Mouse (Mus musculus) frontal cortex, adult (tissue): Measurements from ENCODE around the gene Slit1.
A peak's percentile ranks its signal among the peaks of the same experiment; 100 is the strongest.

Source experiments
- ATAC-seq: cut with Nextera tagmentation; 2 replicates; pipeline ENCODE4 v1.9.2; 2017; ENCODE audit warnings: mild to moderate bottlenecking, moderate library complexity, mixed read lengths; ENCODE audit not compliant: low TSS enrichment

Gene Slit1

DNA sequence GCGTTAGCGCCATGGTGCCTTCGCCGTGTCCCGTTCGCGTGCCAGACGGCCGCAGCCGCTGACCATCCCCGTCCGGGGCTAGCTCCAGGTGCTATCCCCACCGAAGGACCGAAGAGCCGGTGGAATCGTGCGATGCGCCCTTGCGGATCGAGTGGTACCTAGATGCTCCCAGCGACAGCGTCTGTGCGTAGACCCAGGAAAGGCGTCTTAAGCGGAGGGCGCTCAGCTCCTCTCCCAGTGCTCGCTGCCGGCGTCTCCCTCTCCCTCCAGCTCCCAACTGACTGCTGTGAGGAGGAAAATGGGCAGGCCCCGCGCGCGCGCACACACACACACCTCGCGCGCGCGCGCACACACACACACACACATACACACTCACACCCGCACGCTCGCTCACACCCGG lies at the start of gene Slit1:
Slit1 (minus strand) TSS at position 270 of the 400 bp plus-strand sequence.
- ATAC-seq: peak; percentile 83

DNA sequence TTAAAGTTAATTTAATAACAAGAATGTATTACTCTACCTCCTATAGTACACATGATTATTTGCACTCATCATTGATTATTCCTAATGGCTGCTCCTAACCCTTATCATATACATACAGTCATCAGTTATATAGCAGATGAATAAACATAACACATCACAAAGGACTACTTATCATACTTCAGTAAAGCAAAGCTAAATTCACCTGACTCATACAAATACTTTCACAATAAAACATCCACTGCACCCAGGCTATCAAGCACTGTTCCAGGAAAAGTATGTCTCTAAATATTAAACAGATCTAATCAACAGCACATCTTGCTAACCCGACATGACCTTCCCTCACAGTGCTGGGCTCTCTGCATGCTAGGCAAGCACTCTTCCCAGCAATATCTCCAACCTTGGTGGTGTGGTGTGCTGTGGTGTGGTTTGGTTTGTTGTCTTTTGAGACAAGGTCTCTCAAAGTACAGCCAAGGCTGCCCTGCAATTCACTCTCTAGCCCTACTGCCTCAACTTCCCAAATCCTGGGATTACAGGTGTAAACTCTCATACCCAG lies 49.5 kb upstream of the Slit1 start:
- no peak for ATAC-seq

DNA sequence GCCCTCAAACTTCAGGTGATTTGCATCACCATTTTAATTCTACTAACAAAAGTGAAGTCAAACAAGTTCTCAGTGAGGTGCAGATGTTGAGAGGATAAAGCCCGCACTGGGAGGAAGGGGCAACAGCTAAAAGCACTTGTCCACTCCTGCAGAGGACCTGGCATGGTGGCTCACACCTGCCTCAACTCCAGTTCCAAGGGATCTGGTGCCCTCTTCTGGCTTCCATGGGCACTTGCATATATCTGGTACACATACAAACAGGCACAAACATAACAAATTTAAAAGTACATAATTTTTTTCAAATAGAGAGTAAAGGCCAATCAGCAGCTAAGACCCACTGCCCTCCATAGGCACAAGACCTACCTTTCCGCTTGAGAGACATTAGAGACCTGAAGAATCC lies 47.9 kb upstream of the Slit1 start:
- no peak for ATAC-seq

DNA sequence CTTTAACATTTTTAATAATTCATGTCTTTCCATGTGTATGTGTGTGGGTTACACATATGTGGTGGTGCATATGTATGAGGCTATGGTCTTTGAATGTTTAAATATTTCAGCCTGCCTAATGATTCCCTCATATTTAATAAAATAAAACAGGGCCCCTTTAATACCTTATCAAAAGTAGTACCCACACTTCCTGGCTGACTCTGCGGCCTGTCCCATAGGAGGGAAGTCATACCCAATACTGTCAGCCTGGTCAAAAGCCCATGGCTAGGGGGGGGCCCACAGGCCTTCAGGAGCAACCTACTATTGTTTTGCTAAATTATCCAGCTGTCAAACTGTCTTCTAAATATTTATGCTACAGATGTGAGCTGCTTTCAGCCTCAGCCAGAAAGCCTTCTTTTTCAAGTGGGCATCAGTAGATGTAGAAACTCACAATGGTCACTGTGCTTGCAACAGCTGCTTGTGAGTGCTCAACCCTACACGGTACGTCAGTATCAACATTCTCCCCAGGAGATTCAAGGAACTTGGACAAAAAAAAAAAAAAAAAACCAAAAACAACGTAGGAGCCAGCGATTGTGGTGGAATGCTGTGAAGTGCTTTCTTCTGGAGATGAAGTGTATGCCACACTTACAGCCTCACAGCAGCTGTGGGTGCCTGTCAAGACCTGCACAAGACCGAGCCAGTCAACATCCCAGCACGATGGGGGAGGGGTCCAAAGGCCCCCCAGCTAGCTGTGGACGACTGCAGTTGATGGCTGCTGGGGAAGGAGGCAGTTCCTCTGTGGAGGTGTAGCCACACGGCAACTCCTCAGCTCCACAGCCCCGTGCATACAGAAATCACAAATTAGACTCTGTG lies 45.9 kb upstream of the Slit1 start:
- no peak for ATAC-seq

DNA sequence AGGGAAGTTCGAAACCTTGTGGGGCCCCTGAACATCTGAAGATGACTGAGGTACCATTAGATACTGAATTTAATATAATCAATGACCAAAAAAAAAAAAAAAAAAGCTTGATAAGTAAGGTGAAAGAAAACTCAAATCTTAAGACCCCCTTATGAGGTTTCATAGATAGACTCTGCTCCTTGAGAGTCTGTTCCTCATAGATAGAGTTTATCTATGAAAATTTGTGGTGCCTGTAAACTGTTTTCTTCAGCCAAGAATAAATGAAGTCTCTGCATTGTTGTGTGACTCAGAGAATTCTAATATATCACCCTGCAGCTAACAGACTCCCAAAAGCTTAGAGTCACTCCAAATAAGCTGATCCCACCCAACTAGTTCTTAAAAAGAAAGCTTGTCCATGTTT lies 43.4 kb upstream of the Slit1 start:
- ATAC-seq: no peak

DNA sequence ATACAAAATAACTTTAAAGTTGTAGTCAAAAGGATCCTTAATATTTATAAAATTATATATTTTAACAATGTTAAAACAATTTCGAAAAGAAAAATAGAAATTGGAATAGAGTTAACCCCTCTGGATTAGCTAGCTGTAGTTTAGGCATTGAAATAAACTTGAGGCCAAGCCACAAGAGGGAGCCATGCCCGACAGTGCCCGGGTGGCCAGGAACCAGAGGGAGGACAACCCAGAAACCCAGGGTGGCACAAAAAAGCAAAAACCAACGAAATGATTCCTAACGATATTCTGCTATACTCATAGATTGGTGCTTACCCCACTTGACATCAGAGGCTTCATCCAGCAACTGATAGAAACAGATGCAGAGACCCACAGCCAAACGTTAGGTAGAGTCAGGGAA lies 34.0 kb upstream of the Slit1 start:
- no peak for ATAC-seq

DNA sequence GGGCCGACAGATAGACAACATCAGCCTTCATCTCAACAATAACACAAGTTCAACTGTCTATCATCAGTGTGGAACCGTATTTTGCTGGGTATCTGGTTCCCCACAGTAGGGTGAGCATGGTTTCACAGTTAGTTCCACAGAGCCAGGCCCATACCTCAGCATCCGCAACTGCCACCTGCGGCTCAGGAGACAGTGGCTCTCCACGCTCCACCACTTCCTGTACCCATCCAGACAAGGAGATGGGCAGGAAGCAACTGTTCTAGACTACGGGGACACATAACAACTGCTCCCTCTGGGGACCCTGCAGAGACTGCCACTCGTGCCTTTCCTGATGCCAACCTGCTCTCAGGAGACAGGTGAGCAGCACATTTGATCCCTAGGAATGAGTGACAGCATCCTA lies 25.2 kb upstream of the Slit1 start:
- no peak for ATAC-seq

DNA sequence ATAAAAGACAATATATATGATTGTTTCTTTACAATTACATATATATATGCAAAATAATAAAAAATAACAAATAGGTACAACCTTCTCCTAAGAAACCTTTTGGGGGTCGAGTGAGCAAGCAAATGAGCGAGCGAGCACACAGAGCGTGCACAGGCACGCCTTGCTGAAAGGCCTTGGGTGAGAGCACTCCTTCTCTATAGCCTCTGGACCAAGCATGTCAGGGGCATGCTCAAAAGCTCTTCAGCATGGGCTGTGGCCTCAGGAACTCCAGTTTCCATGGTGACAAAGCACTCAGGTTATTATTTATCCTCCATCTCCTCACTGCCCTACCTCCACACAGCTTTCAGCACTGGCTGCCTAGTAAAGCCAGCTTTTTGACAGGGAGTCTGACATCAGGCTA lies 23.2 kb upstream of the Slit1 start:
- ATAC-seq: no peak

DNA sequence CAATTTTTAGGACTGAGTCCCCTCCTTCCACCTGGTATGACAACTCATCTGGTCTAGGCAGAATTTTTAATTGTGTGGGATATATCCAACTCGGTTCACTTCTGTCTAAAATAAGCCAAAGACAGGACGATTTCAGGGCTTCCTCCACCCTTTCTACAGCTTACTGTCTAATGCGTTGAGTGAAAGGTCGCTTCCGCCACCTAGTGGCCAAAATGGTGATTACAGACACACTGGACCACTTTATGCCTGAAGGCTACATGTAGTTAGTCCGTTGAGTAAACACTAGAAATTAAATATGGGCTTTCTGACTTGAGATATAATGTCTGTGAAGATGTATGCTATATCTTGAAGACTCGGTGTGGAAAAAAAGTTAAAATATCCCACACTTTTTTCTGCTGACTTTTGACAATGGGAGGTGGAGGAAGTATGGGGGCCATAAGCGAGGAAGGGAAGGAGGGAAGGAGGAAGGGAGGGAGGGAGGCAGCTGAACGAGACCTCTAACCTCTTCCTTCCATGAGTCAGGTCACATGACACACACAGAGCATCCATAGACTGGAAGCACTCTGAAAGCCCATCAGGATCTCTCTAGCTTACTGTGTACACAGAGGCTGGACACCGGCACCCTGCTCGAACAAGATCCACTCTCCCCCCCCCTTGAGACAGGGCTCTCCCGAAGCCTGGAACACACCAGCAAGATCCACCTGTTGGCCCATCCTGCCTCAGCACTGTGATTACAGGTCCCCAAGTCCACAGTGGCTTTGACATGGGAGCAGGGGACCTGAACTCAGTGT lies 20.6 kb upstream of the Slit1 start:
- peak; percentile 90 for ATAC-seq

DNA sequence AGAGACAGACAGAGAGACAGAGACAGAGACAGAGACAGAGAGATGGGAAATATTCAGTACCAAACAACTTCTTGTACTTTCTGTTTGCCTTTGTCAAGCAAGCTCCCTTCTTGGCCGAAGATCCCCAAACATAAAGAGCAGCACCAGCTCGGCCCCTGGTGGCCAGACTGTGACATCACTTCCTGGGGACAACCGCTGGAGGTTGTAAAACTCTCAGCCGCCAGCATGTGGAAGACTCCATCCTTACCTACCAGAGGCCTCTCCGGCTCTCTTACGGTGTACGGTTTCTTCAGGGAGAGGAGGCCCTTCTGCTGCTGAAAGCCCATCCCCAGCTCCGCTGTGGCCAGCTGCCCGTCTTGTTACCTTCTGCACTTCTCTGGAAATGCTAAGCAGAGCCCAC lies 18.1 kb upstream of the Slit1 start:
- no peak for ATAC-seq

DNA sequence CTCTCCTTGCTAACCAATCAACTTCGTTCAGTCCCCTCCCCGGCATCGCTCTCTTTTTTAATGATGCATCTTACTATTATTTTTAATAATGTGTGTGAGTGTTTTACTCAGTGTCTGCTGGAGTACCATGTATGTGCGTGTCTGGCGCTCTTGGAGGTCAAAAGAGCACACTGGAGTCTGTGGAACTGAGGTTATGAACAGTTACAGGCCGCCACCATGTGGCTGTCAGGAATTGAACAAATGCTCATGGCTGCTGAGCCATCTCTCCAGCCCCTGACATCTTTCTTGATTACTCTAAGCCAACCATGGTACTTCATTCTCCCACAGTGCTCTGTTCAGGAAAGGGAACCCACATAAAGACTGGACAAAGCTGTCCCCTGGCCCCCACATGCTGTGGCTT lies 16.3 kb upstream of the Slit1 start:
- no peak for ATAC-seq

DNA sequence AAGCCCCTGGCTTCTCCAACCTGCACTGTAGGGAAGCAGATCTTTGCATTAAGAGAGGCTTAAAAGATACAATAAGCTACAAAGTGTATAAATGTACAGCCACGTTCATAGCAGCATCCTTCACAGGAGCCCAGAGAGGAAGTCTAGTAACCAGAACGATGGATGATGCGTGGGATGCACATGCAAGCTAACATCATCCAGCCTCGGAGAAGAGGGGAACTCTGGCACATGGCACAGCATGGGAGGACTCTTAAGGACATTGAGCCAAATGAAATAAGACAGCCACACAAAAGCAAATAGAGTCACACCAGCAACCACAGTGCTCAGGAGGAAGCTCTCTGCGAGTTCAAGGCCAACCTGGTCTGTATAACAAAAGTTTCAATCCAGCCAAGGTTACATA lies 15.8 kb upstream of the Slit1 start:
- peak; percentile 76 for ATAC-seq

DNA sequence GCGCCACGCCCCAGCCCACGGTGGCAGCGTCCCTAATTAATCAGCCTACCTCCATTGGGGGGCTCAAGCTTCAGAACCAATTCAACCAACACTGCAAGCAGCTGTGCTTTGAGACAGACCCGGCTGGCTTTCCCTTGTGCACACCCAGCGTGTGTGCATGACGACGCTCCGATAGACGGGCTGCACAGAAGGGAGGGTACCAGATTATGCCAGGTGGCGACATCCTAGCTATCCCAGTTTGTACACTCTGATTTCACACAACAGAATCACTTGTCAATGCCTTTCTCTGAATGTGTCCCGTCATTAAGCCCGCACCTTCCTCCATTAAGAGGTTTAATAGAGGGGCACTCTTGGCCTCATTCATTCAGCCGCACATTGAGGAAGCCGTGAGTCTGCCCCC lies 11.3 kb upstream of the Slit1 start:
- no peak for ATAC-seq

DNA sequence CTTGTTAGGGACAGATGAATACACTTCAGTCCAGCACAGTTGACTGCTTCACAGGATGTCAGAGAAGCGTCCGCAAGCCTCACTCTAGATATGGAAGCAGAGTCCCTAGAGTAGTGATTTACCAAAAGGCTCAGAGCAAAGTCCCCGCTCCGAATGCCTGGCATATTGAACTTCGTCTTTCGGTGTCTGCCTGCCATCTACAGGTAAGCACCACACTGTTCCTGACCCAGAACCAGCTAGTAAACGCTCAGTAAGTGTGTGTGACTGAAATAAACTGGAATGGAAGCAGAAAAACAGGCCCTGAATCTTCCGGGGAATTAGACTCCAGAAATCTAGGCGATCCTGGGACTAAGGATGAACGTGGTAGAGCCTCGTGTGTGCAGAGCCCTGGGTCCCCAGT lies 8.4 kb upstream of the Slit1 start:
- no peak for ATAC-seq

DNA sequence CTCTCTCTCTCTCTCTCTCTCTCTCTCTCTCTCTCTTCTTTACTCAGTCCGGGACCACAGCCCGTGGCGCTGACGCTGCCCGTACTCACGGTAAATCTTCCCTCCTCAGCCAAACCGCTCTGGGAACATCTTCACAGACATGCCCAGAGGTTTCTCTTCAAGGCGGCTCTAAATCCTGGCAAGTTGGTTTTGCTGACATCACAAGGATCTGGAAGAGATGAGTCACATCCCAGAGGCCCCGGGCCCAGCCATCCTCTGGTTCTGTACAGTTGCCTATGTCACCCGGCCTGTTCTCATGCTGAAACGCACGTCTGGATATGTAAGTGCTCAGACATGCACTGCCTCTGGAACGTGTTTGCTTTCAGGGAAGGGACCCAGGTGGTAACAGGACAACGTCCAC lies 4.0 kb upstream of the Slit1 start:
- ATAC-seq: no peak

DNA sequence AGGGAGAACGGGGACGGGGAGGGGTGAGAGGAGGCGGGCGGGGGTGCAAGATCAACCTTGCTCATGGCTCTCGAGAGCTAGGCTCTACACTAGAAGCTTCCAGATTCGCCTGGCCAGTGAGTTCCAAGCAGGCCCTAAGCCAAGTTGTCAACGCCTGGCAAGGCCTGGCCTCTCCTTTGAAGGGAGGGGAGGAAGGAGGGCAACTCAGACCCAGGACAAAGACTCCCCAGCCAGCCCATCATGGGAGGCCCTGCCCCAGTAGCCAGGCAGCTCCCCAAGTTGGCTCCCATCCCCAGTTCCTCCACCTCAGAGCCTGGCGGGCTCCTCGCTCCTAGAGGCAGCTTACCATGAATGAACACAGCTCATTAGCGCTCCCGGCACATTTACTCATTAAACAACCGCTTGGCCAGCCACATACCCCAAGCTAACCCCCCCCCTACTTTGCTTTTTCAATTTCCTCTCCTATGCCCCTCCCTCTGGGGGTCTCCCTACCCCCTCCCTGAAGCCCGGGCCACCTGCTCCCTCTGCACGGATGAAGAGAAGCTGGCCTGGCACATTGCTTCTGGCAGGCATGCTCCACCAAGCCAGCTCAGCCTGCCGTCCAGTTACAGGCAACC lies 2.6 kb upstream of the Slit1 start:
- ATAC-seq: peak; percentile 29; the same call in 1 of the 2 replicates

DNA sequence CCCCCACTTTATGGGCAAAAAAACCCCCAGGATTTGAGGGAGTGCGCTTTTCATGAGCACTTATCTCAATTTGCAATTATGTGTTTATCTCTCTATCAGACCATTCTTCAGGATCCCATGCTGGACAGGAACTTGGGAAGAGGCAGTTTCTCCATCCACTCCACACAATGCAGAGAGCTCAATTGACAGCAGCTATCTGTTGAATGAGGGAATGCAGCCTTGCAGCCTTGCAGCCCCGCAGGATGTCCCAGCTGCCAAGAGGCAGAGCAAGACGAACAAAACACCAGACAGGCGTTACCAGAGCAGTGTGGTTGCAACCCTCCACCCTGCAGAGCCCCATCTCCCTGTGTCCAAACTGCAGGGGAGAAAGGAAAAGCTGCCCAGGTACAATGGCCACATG lies 4.6 kb downstream of the Slit1 start:
- no peak for ATAC-seq

DNA sequence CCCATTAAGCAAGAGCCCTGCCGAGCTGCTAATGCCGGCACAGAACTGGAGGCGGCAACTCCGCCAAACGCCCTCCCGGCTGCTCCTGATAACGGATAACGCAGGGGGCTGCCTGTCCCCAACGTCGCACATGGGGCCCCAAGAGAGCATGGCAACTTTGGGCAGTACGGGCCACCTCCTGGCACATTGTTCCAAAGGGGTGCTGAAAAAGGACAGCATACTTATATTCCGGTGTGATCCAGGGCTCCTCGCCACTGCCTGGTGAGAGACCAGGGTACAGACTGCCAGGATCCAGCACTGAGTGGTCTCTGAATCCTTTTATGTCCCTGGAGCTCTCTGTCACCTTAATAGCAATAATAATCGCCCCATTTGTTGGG lies 5.0 kb downstream of the Slit1 start:
- no peak for ATAC-seq

DNA sequence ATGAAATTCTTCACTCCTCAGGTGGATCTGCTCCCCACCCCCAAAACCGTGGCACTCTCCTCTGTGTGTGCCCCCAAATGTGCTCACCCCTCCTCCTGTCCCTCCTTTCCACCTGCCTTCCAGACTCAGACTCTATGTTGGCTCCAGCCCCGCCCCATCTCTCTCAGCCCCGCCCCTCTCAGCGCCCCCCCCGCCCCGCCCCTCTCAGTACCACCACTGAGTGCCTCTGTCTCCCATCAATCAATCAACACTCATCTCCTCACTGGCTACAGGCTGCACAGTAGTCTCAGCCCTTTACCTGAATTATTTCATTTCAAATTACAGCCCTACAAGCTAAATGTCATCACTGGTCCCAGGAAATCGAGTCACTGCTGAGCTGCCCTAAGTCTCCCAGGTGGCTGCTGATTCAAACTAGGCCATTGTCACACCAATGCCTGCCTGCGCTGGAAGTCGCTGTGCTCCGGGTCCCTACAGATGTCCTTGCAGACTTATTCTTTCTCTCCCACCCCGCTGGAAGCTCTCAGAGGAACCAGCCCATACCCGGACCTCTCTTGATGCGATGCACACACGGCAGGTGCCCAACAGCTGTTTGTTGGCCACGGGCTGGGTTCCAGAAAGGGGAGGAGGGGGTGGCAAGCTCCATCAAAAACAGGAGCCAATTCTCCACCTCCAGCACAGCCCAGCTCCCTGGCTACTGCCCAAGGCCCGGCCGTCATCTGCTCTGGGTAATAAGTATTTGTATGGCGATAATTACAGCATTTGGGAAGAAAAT lies 5.6 kb downstream of the Slit1 start:
- no peak for ATAC-seq

DNA sequence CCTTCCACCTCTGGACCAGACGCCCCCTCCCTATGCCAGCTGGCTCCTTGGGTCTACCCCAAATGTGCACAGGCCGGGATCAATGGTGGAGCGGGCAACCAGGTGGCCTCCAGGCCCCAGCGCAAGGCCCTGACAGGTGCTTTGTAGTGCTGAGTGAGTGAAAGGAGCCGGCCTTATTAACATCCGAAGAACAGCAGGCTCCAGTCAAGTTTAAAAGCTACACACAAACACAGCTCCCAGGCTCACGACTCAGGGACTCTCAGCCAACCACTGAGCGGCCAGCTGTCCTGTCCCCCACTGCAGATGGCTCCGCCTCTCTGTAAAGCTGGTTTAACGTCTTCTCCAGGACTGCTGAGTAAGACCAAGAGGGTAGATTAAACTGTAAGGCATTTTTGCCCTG lies 8.8 kb downstream of the Slit1 start:
- peak; percentile 73 for ATAC-seq

DNA sequence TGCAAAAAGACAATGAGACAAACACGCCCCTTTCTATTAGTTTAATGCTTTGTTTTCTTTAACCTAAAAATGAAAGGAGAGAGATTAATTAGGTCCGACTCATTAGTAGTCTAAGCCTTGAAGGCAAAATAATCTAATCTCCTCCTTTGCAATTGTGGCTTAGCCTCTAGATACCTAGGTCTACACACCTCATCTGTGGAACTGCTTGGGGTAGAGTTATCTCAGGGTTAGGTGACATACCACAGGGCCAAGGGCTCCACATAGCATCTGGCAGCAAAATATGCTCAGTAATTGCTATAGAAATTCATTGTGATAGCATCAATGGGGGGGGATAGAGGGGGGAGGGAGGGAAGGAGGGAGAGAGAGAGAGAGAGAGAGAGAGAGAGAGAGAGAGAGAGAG lies 18.0 kb downstream of the Slit1 start:
- no peak for ATAC-seq
